8 mouse cellular contexts compared by ENCODE assay signal in the genomic region with DNA sequence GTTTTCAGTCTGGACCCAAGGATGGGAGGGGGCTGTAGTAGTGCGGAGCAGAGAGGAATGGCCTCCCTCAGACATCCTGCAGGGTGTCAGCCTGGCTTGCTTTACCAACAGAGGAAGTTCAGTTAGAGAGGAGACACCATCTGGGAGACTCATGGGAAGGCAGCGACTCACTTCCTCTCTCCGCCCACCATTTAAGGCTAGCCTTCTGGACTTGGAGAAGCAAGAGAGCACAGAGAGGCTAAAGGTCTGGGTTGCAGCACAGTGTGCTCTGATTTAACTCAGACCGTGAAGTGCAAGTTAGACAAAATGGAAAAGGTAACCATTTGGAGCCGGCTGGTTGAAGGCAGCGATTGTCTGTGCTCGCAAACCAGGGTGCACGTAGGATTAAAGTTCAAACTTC. TPM values are rescaled to one million over a fixed set of nuclear protein-coding genes. Genes with fewer than 3 reads are reported as not detected.
A peak's percentile ranks its signal among the peaks of the same experiment; 100 is the strongest.
DNase-seq lines count a peak whose midpoint lies in the region; ATAC-seq and TF ChIP-seq lines count a peak whose summit lies in the region.

No protein-coding gene starts in this region.

- H3K27ac ChIP-seq in midbrain, embryonic 10.5 days (replicated peaks) = peak overlapping the region; percentile 60
- no peak overlapping the region for H3K27ac ChIP-seq in midbrain, embryonic 13.5 days
- peak overlapping the region; percentile 93 for H3K27ac ChIP-seq in heart, embryonic 10.5 days
- H3K27ac ChIP-seq in midbrain, embryonic 15.5 days = no peak overlapping the region
- no peak overlapping the region for H3K27ac ChIP-seq in forebrain, postnatal 0 days (ENCODE audit: low read depth, low read length)

- H3K9ac ChIP-seq in midbrain, embryonic 13.5 days (replicated peaks) = no peak overlapping the region
- no peak overlapping the region for H3K9ac ChIP-seq in midbrain, embryonic 15.5 days
- no peak overlapping the region for H3K9ac ChIP-seq in forebrain, postnatal 0 days

- TF ChIP-seq POLR2A in myocyte (IDR thresholded peaks at IDR 0.05; ENCODE audit: insufficient read length, low read depth) = peak; percentile 26

- WGBS in midbrain, embryonic 10.5 days = 87% methylated on average over 8 of the region's 8 CpGs
- WGBS in midbrain, embryonic 13.5 days = 86% methylated on average over 8 of the region's 8 CpGs
- WGBS in heart, embryonic 10.5 days = 71% methylated on average over 8 of the region's 8 CpGs
- WGBS in midbrain, embryonic 15.5 days = 83% methylated on average over 8 of the region's 8 CpGs
- WGBS in forebrain, postnatal 0 days = 87% methylated on average over 8 of the region's 8 CpGs

- H3K4me1 ChIP-seq in midbrain, embryonic 10.5 days = peaks cover 53% of the 10 kb centered on the region
- H3K4me1 ChIP-seq in midbrain, embryonic 13.5 days (replicated peaks) = peaks cover 49% of the 10 kb centered on the region
- peaks cover 81% of the 10 kb centered on the region for H3K4me1 ChIP-seq in heart, embryonic 10.5 days
- peaks cover 39% of the 10 kb centered on the region for H3K4me1 ChIP-seq in midbrain, embryonic 15.5 days
- peaks cover 23% of the 10 kb centered on the region for H3K4me1 ChIP-seq in forebrain, postnatal 0 days (ENCODE audit: insufficient read depth)

- H3K79me2 ChIP-seq in myocyte (ENCODE audit: control insufficient read depth, insufficient read depth) = no peaks in the 10 kb centered on the region

- H3ac ChIP-seq in myocyte (ENCODE audit: control insufficient read depth, insufficient read length) = no peak overlapping the region

- H3K9me3 ChIP-seq in midbrain, embryonic 10.5 days (replicated peaks) = no peaks in the 10 kb centered on the region
- H3K9me3 ChIP-seq in midbrain, embryonic 13.5 days = no peaks in the 10 kb centered on the region
- no peaks in the 10 kb centered on the region for H3K9me3 ChIP-seq in heart, embryonic 10.5 days
- no peaks in the 10 kb centered on the region for H3K9me3 ChIP-seq in midbrain, embryonic 15.5 days
- H3K9me3 ChIP-seq in forebrain, postnatal 0 days (ENCODE audit: low read length) = no peaks in the 10 kb centered on the region

- H3K36me3 ChIP-seq in midbrain, embryonic 10.5 days = no peaks in the 10 kb centered on the region
- no peaks in the 10 kb centered on the region for H3K36me3 ChIP-seq in midbrain, embryonic 13.5 days
- H3K36me3 ChIP-seq in heart, embryonic 10.5 days = peaks cover 9% of the 10 kb centered on the region; the same call in 1 of the 2 replicates
- H3K36me3 ChIP-seq in myocyte (ENCODE audit: control insufficient read depth, insufficient read depth) = no peaks in the 10 kb centered on the region
- no peaks in the 10 kb centered on the region for H3K36me3 ChIP-seq in midbrain, embryonic 15.5 days (replicated peaks)
- no peaks in the 10 kb centered on the region for H3K36me3 ChIP-seq in forebrain, postnatal 0 days (ENCODE audit: insufficient read depth)

- peaks cover 58% of the 10 kb centered on the region for H3K27me3 ChIP-seq in midbrain, embryonic 10.5 days (ENCODE audit: low read depth, poor library complexity, severe bottlenecking)
- peaks cover 20% of the 10 kb centered on the region; the same call in 1 of the 2 replicates for H3K27me3 ChIP-seq in midbrain, embryonic 13.5 days
- H3K27me3 ChIP-seq in heart, embryonic 10.5 days (ENCODE audit: insufficient read depth, poor library complexity, severe bottlenecking) = no peaks in the 10 kb centered on the region
- no peaks in the 10 kb centered on the region for H3K27me3 ChIP-seq in myocyte (ENCODE audit: control insufficient read depth, insufficient read depth, insufficient read length)
- H3K27me3 ChIP-seq in midbrain, embryonic 15.5 days (replicated peaks) = peaks cover 8% of the 10 kb centered on the region
- H3K27me3 ChIP-seq in forebrain, postnatal 0 days (ENCODE audit: insufficient read depth, low read length) = no peaks in the 10 kb centered on the region

- ATAC-seq in midbrain, embryonic 13.5 days = no peak
- ATAC-seq in midbrain, embryonic 15.5 days (replicated peaks) = no peak
- no peak for ATAC-seq in forebrain, postnatal 0 days

- H3K4me3 ChIP-seq in midbrain, embryonic 10.5 days = no peak overlapping the region
- H3K4me3 ChIP-seq in midbrain, embryonic 13.5 days (replicated peaks) = no peak overlapping the region
- H3K4me3 ChIP-seq in heart, embryonic 10.5 days = no peak overlapping the region
- H3K4me3 ChIP-seq in myocyte = no peak overlapping the region
- no peak overlapping the region for H3K4me3 ChIP-seq in midbrain, embryonic 15.5 days
- H3K4me3 ChIP-seq in forebrain, postnatal 0 days (ENCODE audit: low read depth, low read length) = no peak overlapping the region

- DNase-seq in midbrain, embryonic 10.5 days (ENCODE audit: low spot score) = no peak
- DNase-seq in heart, embryonic 10.5 days (ENCODE audit: low spot score) = no peak
- peak; percentile 41 to 50 for DNase-seq in kidney, postnatal 4 days
- DNase-seq in forebrain, postnatal 0 days = no peak
- no peak for DNase-seq in right cerebral cortex, postnatal 25 days

- TF ChIP-seq CTCF in forebrain, postnatal 0 days (IDR thresholded peaks at IDR 0.05; ENCODE audit: low read depth) = no peak

- H3K4me2 ChIP-seq in midbrain, embryonic 13.5 days (replicated peaks) = no peak overlapping the region
- H3K4me2 ChIP-seq in myocyte (ENCODE audit: low read depth) = peak overlapping the region; percentile 32
- H3K4me2 ChIP-seq in midbrain, embryonic 15.5 days = no peak overlapping the region
- no peak overlapping the region for H3K4me2 ChIP-seq in forebrain, postnatal 0 days (ENCODE audit: low read depth)

TF ChIP-seq in myocyte, 11 proteins besides CTCF, POLR2A, EP300 and RAD21:
- no peak for TF ChIP-seq REST (IDR thresholded peaks at IDR 0.05; ENCODE audit: insufficient read depth, insufficient read length)

RNA-seq across cellular contexts. Expression of gene Gmpr, which starts 5.3 kb away (rescaled TPM):
- polyA plus RNA-seq in midbrain, embryonic 10.5 days (2016; fragmentation: Nextera tagmentation; extraction: Ambion mirVana) = 26.9 and 30.0 TPM in 2 replicates
- polyA plus RNA-seq in midbrain, embryonic 13.5 days (2015; fragmentation: Nextera tagmentation; extraction: Ambion mirVana) = 19.0 and 20.4 TPM in 2 replicates
- polyA plus RNA-seq in heart, embryonic 10.5 days (2016; fragmentation: Nextera tagmentation; extraction: Ambion mirVana) = 133 and 207 TPM in 2 replicates
- polyA plus RNA-seq in myocyte (2012; fragmentation: generic; extraction: Trizol) = 41.6 TPM
- polyA plus RNA-seq in midbrain, embryonic 15.5 days (2015; fragmentation: Nextera tagmentation; extraction: Ambion mirVana) = 29.5 and 31.7 TPM in 2 replicates
- 23.7 and 23.8 TPM in 2 replicates for total RNA-seq in forebrain, postnatal 0 days (2014; rRNA removed)
- 39.5 and 40.8 TPM in 2 replicates for polyA plus RNA-seq in forebrain, postnatal 0 days (2015; fragmentation: Nextera tagmentation; extraction: Ambion mirVana)

Comparison
In these comparisons a context has a peak if more than half of its experiments do, and no peak if none do; other contexts are left out.
1. H3K27ac ChIP-seq: peak in midbrain, embryonic 10.5 days (single experiment) and heart, embryonic 10.5 days (single experiment); none in midbrain, embryonic 13.5 days (single experiment), midbrain, embryonic 15.5 days (single experiment) and forebrain, postnatal 0 days (single experiment).
2. DNase-seq: peak in kidney, postnatal 4 days (2 of 2); none in midbrain, embryonic 10.5 days (single experiment), heart, embryonic 10.5 days (single experiment), forebrain, postnatal 0 days (single experiment) and right cerebral cortex, postnatal 25 days (single experiment).